Mouse (Mus musculus) telencephalon, adult 2 months (tissue): ENCODE results near the gene Hsd17b12.

ENCODE experiments used
- DNase-seq: peaks from one replicate; pipeline ENCODE4 v3.0.0-alpha.2; 2011; ENCODE audit warnings: low read depth, low spot score

The Hsd17b12 gene

DNA sequence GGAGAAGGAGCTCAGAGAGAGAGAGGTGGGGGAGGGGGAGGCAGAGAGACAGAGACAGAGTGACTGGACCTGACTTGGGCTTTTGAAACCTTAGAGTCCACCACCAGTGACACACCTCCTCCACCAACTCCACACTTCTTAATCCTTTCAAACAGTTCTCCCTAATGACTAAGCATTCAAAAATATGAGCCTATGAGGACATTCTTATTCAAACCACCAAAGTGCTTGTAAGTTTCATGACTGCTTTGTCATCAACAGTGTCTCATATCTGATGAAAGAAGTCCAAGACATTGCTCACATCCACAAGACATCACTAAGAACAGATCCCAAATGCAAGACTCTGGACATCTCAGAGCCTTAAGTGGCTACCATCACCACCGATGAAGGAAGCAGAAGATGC, 67.9 kb downstream of the Hsd17b12 start:
- no peak for DNase-seq

DNA sequence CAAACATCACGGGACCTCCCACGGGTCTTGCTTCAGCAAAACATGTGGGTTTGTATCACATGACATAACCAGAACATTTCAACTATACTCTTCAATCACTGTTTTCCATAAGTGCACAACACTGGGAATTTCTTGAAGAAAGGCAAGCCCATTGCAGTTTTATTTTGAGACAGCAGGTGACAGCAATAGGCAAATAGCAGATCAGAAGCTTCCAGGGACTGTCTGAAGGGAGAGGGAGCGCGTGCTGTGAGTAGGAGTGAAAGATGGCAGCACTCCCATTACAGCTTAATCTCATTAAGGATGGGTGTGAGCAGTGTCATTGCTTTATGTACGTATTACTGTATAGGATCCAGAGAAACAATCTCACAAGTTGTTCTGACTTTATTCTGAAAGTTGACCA, 88.3 kb downstream of the Hsd17b12 start:
- no peak for DNase-seq

DNA sequence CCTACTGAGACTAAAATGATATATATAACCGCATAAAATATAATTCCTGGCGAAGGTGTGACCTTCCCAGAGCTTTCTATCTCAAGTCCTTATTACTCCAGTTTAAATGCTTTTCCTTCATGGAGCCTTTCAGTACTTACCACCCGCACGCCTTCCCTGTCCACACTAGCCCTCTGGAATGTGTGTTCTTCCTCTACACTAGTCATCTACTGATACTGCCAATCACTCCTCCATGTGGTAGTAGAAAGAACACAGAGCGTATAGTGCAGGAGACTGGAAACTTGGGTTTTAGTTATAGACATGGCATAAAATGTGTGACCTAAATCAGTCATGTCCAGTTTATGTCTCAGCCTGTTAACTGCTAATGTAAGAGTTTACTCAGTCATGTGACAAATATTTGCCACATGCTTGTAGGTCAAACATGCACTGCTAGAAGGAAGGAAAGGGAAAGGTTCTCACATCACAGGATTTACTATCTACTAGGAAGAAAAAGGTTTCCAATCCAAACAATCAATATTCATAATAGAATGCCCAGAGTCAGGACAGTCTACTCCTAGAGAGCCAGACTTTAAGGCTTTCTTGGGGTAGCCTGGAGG, 91.1 kb downstream of the Hsd17b12 start:
- DNase-seq, result no peak

DNA sequence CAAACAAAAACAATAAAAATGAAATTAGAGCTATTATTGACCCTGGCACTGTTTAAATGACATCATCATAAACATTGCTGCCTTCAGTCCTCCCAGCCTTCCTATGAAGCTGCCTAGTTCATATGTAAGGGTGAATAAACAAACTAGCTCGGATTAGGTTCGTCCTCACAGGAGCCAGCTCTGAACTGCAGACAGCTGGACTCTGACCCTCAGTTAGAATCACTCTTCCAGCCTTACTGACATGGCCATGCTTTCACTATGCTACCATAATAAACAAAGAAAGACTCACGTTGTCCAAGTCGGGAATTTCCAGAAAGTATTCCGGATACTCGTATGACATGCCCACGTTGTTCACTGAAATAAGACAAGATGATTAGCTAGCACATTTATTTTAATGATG, 91.6 kb downstream of the Hsd17b12 start:
- DNase-seq, result no peak

DNA sequence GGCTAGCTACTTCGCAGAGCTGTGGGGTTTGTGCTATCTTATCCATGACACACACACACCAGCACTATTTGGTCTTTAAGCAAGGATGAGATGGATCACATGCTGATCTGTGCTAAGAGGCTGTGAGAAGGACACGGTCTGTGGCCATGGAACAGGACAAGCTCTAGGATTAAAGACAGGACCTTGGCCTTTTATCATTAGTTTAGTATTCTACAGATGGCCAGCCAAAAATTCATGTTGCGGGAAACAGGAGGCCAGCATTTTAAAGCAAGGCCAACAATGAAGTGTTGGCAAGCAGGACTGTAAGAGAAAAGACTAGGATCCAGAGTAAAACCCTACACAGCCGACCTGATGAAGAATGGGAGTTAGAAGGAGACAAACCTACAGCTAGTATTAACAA, 95.0 kb downstream of the Hsd17b12 start:
- DNase-seq, result no peak

DNA sequence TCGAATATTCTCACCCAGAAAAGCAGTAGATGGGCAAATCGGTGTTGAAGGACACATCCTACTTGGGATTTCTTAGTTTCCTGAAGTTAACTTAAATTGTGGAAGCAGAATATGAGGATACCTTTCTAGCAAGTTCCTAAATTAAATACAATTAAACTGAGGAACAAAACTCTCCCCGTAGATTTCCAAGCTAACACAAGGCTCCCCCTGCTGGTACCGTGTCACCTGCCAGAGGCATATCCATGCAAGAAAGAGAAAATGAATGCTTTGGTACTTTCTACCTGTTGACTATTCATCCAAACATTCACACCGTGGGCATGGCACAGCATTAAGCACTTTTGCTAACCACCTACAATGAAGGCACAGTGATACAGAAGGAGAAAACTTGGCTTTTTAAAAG, 98.3 kb downstream of the Hsd17b12 start:
- DNase-seq, result no peak

- DNase-seq, result no peak
These were observed 103.0 kb downstream of the Hsd17b12 start for GRCm38 (mm10) chr2:94054813-94055212.

- peak; percentile 76 for DNase-seq
These were observed 105.8 kb downstream of the Hsd17b12 start for GRCm38 (mm10) chr2:94051952-94052351.

GRCm38 (mm10) chr2:94050901-94051300, 106.9 kb downstream of the Hsd17b12 start:
- no peak for DNase-seq

DNA sequence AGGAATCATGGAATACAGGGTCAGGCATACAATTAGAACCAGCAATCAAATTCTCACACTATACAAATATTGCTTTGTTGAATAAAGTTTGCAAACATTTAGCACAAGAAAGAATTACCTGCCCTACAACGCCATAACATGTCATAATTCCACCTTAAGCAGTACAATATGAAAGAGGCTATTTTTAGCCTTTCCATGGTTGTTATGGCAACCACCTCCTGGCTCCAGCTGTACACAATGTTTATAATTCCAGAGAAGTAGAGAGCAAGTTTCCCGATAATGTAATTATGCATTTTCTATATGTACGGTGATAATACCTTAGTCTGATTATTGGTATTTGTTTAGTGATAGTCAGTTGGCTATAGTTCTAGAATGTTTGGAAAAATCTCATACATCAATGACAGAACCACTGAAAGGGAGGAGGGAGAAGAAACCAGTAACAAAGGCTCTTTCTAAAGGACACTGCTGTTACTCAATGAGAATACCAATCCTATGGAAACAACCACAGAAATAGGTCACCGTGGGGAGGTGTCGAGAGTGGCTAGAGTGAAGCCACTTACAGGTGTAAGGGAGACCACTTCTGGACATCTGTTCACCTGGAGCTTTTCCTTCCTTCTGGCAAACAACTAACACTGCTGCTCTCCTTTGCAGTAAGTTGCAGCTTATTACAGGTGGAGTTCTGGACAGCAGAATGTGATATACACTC, 108.1 kb downstream of the Hsd17b12 start:
- no peak for DNase-seq

GRCm38 (mm10) chr2:94048733-94049470, 108.9 kb downstream of the Hsd17b12 start:
- no peak for DNase-seq

DNA sequence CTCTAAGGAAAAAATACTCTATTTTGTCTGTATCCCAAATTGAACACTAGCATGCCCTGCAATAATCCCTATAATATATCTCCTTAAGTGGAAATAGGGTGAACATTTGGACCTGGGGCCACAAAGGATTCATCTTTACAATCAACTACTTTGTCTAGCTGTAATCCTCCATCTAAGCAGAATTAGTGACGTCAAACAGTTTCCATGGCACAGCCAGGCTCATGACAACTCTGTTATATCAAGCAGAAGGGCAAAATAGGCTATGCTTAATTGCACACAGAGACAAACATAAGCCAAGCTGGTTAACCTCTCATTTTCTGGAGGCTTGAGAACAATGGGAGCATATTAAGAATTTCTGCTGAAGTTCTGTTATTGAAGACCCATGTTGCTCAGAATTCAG, 109.5 kb downstream of the Hsd17b12 start:
- DNase-seq, result no peak

DNA sequence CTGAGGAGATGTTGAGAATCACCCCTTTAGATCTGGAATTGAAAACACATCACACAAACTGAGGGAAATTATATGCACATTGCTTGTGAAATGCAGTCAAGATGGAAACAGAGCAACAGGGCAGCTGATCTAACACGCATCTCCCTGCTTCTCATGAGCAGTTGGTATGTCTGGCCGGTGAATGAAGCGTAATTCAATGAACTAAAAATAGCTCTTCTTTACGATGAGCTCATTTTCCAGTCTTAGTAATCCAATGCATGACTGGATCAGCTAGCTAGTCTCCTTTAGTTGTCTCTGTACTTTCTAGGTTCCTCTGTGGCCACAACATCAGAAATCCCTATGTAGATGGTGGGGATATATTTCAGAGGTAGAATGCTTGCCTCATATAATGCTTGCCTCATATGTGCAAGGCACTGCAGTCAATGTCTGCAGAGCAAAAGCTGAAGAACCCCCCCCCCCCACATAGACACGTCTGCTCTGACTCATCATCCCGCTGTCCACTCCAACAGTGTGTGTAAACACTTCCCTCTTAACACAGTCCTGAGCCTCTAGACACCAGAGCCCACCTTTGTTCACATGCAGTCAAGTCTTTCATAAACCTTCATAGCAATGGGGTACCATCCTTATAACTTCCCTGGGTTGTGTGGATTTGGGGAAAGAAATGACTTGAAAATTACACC, 112.2 kb downstream of the Hsd17b12 start:
- DNase-seq, result no peak

GRCm38 (mm10) chr2:94044174-94044573, 113.6 kb downstream of the Hsd17b12 start:
- DNase-seq, result no peak

GRCm38 (mm10) chr2:94043662-94044061, 114.1 kb downstream of the Hsd17b12 start:
- peak; percentile 65 for DNase-seq

DNA sequence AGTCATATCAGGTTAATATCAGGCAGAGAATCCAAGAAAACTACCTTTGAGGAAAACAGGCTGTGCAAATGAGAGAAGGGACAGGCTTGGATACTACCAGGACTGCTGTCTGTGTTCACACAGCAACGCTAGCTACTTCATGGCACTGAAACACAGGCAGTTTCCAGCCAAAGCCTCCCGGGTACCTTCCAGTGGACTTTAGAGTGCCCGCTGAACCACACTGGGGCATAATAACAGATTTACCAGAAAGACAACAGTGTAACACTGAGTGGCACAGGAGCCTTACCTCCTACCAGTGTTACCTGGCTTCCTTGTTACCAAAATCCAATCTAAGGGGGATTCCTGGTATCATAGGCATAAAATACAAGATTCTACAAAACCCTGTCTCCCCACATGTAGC, 115.3 kb downstream of the Hsd17b12 start:
- DNase-seq, result no peak

DNA sequence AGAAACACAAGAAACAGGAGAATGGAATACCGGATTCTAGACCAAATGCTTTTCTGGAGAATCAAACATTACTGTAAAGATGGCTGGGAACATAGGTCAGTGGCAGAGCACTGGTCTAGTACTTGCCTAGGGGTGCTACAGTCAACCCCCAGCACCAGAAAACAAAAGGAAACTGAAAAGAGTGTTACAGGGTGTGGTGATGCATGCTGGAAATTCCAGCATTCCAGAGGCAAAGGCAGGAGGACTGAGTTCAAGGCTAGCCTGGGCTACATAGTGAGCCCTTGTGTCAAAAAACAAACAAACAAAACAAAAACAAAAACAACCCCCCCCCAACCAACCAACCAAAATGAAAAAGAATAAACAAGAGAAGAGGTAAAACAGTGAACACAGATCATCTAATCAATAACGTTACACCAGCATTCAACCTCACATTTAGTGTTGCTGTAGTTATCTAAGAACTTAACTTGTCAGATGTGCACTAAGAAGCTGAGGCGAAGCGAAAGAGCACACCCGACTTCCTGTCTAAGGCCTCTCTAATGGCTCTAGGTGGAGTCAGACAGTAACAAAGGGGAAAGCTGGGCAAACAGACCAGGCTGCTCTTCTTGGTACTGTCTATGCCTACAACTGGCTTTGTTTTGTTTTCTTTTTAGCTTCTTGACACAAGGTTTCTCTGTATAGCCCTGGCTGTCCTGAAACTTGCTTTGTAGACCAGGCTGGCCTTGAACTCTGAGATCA, 117.2 kb downstream of the Hsd17b12 start:
- no peak for DNase-seq

DNA sequence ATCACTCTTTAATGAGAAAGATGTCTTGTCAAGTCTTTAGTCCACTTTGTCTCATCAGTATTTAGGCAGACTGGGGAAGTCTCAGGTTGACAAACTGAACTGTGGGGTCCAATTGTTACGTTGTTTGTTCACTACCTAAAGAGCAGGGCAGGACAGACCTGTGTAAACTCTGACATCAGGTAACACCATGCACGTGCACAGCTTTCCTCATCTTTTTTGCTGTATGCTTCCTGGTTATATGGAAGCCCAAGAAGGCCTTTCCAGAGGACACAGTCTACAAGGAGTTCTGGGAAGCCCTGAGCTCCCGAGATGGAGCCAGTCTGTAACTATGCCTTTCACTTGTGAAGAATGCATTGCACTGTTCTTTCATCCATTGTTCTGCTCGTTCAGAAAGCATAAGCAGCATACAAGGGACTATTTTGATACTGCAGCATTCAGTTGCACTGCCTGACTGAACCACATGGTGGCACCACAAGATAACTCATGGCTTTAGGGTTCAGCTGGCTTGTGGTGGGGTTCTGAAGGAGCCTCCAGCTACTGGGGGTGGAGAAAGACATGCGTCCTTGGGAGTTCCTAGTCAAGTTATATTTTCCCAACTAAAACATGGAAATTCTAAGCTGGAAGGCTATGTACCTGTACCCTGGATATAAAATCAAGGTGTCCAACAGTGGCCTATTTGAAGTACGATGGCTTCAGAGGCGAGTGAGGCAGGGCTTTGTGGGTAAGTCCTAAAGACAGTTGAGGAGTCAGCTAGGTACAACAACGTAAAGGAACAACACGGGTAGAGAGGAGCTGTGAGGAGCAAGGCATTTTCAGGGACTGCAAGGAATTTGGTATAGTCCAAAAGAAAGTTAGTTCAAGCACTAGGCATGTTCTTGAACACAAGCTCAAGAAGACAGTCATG, 122.1 kb downstream of the Hsd17b12 start:
- peak; percentile 77 for DNase-seq

- no peak for DNase-seq
These were observed 127.2 kb downstream of the Hsd17b12 start for GRCm38 (mm10) chr2:94030602-94031001.

GRCm38 (mm10) chr2:94024637-94025036, 133.1 kb downstream of the Hsd17b12 start:
- DNase-seq, result no peak
